Mouse (Mus musculus) lung, postnatal 0 days (tissue): ENCODE measurements around the gene Arid2. TPM values are rescaled to one million over a fixed set of nuclear protein-coding genes. Genes with fewer than 3 reads are reported as not detected.

ENCODE experiments used
- ATAC-seq: fragments of 200-750 bp; cut with Nextera tagmentation; 2 replicates; pipeline ENCODE4 v1.8.0; 2017; ENCODE audit warnings: moderate library complexity
- DNase-seq: peaks from one replicate; pipeline ENCODE4 v3.0.0-alpha.2; 2016; ENCODE audit warnings: low spot score
- H3K27ac ChIP-seq: fragments of 300-500 bp; sonication (generic); 2 replicates; pipeline ENCODE4 v1.5.1; 2014; ENCODE audit warnings: antibody characterized with exemption, mild to moderate bottlenecking, low read length, mixed read lengths
- H3K27me3 ChIP-seq: fragments of 300-500 bp; sonication (generic); replicated peaks from 2 replicates; pipeline ENCODE4 v1.6.1; 2014; ENCODE audit warnings: low read length, mixed read lengths; ENCODE audit not compliant: insufficient read depth
- H3K36me3 ChIP-seq: fragments of 300-500 bp; sonication (generic); 2 replicates; pipeline ENCODE4 v1.6.1; 2014; ENCODE audit warnings: low read length, mixed read lengths; ENCODE audit not compliant: insufficient read depth
- H3K4me1 ChIP-seq: fragments of 300-500 bp; sonication (generic); 2 replicates; pipeline ENCODE4 v1.6.1; 2014; ENCODE audit warnings: antibody characterized with exemption, low read depth, low read length, mixed read lengths; ENCODE audit not compliant: insufficient read depth
- H3K4me2 ChIP-seq: fragments of 300-500 bp; sonication (generic); replicated peaks from 2 replicates; pipeline ENCODE4 v1.6.1; 2014; ENCODE audit warnings: low read depth, mild to moderate bottlenecking, low read length, moderate library complexity, mixed read lengths
- H3K4me3 ChIP-seq: fragments of 300-500 bp; sonication (generic); 2 replicates; pipeline ENCODE4 v1.5.1; 2014; ENCODE audit warnings: low read depth, low read length
- H3K9ac ChIP-seq: fragments of 300-500 bp; sonication (generic); replicated peaks from 2 replicates; pipeline ENCODE4 v1.6.1; 2014; ENCODE audit warnings: low read depth, mild to moderate bottlenecking
- H3K9me3 ChIP-seq: fragments of 300-500 bp; sonication (generic); 2 replicates; pipeline ENCODE4 v1.6.1; 2016; ENCODE audit warnings: low read length, mixed read lengths
- CTCF ChIP-seq: IDR thresholded peaks from 2 replicates; pipeline ENCODE4 v1.5.1; 2016; ENCODE audit warnings: antibody characterized with exemption, mild to moderate bottlenecking
- EP300 ChIP-seq: IDR thresholded peaks from 2 replicates; pipeline ENCODE4 v1.6.1; 2016; ENCODE audit warnings: antibody characterized with exemption, mild to moderate bottlenecking, control low read depth
- WGBS: fragments of 180-500 bp; shearing (Covaris S2); extraction: QIAGEN DNeasy Blood & Tissue Kit; methylation state at CpG from one replicate; pipeline ENCODE4 v1.1.7; 2014; 5-methylcytosine and 5-hydroxymethylcytosine counted together
- polyA plus RNA-seq: library from polyadenylated mRNA; unstranded; fragments of >200 nt; fragmentation: Nextera tagmentation; extraction: Ambion mirVana; gene quantifications from 2 replicates; pipeline ENCODE4 v1.2.1, GENCODE M21; 2015

Gene Arid2
- polyA plus RNA-seq, 1 experiment from 2014 or later: 15.3 TPM

- no peaks in the 10 kb centered on the region for H3K36me3 ChIP-seq
- no peak overlapping the region for H3K4me3 ChIP-seq
- ATAC-seq: no peak
- no peak for DNase-seq
- H3K9me3 ChIP-seq: no peaks in the 10 kb centered on the region
- no peak overlapping the region for H3K4me2 ChIP-seq
- no peaks in the 10 kb centered on the region for H3K27me3 ChIP-seq
- no peak for TF ChIP-seq EP300
- no peak for TF ChIP-seq CTCF
- no peak overlapping the region for H3K27ac ChIP-seq
- peaks cover 15% of the 10 kb centered on the region; the same call in 1 of the 2 replicates for H3K4me1 ChIP-seq
- H3K9ac ChIP-seq: no peak overlapping the region
- 74% methylated on average over 2 of the region's 2 CpGs for WGBS
Observed at GRCm38 (mm10) chr15:96274341-96274740, 13.0 kb upstream of the Arid2 start.

GRCm38 (mm10) chr15:96275198-96275597, 12.1 kb upstream of the Arid2 start:
- Histone ChIP-seq H3K9ac (no peak overlapping the region), H3K27ac (no peak overlapping the region), H3K36me3 (no peaks in the 10 kb centered on the region), H3K27me3 (no peaks in the 10 kb centered on the region), H3K4me3 (no peak overlapping the region), H3K9me3 (no peaks in the 10 kb centered on the region), H3K4me1 (peaks cover 15% of the 10 kb centered on the region; the same call in 1 of the 2 replicates), H3K4me2 (no peak overlapping the region)
- WGBS: 84% methylated on average over 2 of the region's 2 CpGs
- ATAC-seq (no peak), DNase-seq (no peak)
- TF ChIP-seq EP300: no peak
- no peak for TF ChIP-seq CTCF

GRCm38 (mm10) chr15:96275810-96276493, 11.4 kb upstream of the Arid2 start:
- Histone ChIP-seq H3K27ac (no peak overlapping the region), H3K4me1 (peaks cover 15% of the 10 kb centered on the region; the same call in 1 of the 2 replicates), H3K9ac (no peak overlapping the region), H3K27me3 (no peaks in the 10 kb centered on the region), H3K36me3 (no peaks in the 10 kb centered on the region), H3K9me3 (no peaks in the 10 kb centered on the region), H3K4me2 (no peak overlapping the region), H3K4me3 (no peak overlapping the region)
- DNase-seq: no peak
- 79% methylated on average over 9 of the region's 9 CpGs for WGBS
- no peak; the same call in 1 of the 2 replicates for ATAC-seq
- TF ChIP-seq EP300: no peak
- no peak for TF ChIP-seq CTCF

- Histone ChIP-seq H3K27me3 (no peaks in the 10 kb centered on the region), H3K27ac (0 out of 2 replicates have a peak overlapping the region, but pooled peaks have one; percentile 14), H3K4me1 (peaks cover 18% of the 10 kb centered on the region; the same call in 1 of the 2 replicates), H3K4me2 (no peak overlapping the region), H3K4me3 (no peak overlapping the region), H3K9ac (no peak overlapping the region), H3K36me3 (no peaks in the 10 kb centered on the region), H3K9me3 (no peaks in the 10 kb centered on the region)
- DNase-seq (no peak), ATAC-seq (peak; percentile 49; the same call in 1 of the 2 replicates)
- 53% methylated on average over 4 of the region's 4 CpGs for WGBS
- TF ChIP-seq CTCF (no peak), EP300 (no peak)
Observed at GRCm38 (mm10) chr15:96277061-96277460, 10.3 kb upstream of the Arid2 start.

- H3K27me3 ChIP-seq: no peaks in the 10 kb centered on the region
- DNase-seq: no peak
- H3K9ac ChIP-seq: no peak overlapping the region
- H3K36me3 ChIP-seq: no peaks in the 10 kb centered on the region
- H3K27ac ChIP-seq: no peak overlapping the region
- no peak overlapping the region for H3K4me2 ChIP-seq
- no peak overlapping the region for H3K4me3 ChIP-seq
- no peaks in the 10 kb centered on the region for H3K9me3 ChIP-seq
- peaks cover 20% of the 10 kb centered on the region for H3K4me1 ChIP-seq
- 73% methylated on average over 5 of the region's 5 CpGs for WGBS
- no peak for ATAC-seq
- TF ChIP-seq EP300: no peak
- TF ChIP-seq CTCF: no peak
Observed at GRCm38 (mm10) chr15:96281236-96281635, 6.1 kb upstream of the Arid2 start.

- Histone ChIP-seq H3K36me3 (no peaks in the 10 kb centered on the region), H3K27ac (no peak overlapping the region), H3K9ac (no peak overlapping the region), H3K4me1 (peaks cover 15% of the 10 kb centered on the region), H3K27me3 (no peaks in the 10 kb centered on the region), H3K9me3 (no peaks in the 10 kb centered on the region), H3K4me3 (0 out of 2 replicates have a peak overlapping the region, but pooled peaks have one; percentile 1), H3K4me2 (peak overlapping the region; percentile 68)
- 57% methylated on average over 8 of the region's 8 CpGs for WGBS
- DNase-seq (no peak), ATAC-seq (no peak)
- no peak for TF ChIP-seq EP300
- no peak for TF ChIP-seq CTCF
Observed at GRCm38 (mm10) chr15:96283141-96283540, 4.2 kb upstream of the Arid2 start.
